Mouse (Mus musculus) erythroid progenitor cell, adult 5-6 weeks (primary cell): ENCODE results near the gene Tmem94. TPM values are rescaled to one million over a fixed set of nuclear protein-coding genes. Genes with fewer than 3 reads are reported as not detected.

ENCODE experiments used
- ATAC-seq: replicated peaks from 2 replicates; pipeline ENCODE4 v1.8.0; 2016; ENCODE audit warnings: moderate number of reproducible peaks, mild to moderate bottlenecking, moderate TSS enrichment, inconsistent platforms; ENCODE audit not compliant: poor library complexity, low FRiP score, severe bottlenecking
- total RNA-seq, 2 experiments: library from RNA; stranded (forward) in 1 of 2; stranded (reverse) in 1 of 2; fragments of 150-400 nt in 1 of 2; fragments of 186-747, 209-891 nt in 1 of 2; gene quantifications; 2 replicates each; pipeline versions ENCODE4 v1.2.3 to v1.2.4; 2015 to 2017; ENCODE audit warnings: low replicate concordance in 2 of 2

Gene Tmem94
- total RNA-seq, 2 experiments from 2014 or later = 35.3 to 36.9 TPM

DNA sequence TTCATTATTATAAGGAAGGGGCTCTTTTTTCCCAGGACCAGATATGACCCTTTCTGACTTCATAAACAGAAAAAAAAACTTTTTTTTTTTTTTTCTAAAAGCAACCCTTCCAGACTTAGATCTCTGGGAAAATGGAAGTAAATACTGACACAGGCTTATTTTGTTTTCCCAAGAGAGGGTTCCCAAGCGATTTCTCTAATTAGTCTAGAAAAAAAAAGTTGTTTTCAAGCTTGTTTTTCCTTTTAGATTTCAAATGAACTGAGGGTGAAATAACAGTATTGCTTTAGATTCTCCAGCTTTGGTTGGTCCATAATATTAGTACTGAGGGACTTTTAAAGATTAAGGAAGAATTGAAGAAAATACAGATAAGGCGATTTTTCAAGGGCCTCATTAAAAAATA is 535 bp upstream of the Tmem94 start:
- ATAC-seq = peak; percentile 5; the same call in 1 of the 2 replicates

DNA sequence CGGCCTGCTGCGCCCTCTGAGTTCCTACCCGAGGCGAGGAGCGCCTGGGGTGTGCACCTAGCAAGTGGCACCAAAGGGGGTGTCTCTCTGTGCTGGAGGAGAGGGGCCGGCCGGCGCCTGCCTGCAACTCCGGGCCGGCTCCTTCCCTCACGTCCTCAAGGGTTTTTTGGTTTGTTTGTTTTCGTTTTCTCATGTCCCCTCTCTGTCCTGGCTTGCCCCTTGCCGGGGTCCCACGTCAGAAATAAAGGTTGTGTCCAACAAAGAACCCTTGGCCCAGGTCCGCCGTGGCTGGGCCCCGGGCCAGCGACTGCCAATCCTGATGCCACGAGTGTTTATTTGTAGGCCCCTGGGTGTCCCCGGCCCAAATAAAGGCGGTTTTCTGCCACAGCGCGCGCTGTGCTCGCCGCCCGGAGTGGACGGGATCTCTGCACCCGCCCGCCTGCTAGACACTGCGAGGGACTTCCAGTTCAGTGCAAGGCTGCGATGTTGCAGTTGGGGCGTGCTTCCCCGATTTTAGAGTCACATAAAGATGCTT is 441 bp downstream of the Tmem94 start:
- ATAC-seq = peak; percentile 77

DNA sequence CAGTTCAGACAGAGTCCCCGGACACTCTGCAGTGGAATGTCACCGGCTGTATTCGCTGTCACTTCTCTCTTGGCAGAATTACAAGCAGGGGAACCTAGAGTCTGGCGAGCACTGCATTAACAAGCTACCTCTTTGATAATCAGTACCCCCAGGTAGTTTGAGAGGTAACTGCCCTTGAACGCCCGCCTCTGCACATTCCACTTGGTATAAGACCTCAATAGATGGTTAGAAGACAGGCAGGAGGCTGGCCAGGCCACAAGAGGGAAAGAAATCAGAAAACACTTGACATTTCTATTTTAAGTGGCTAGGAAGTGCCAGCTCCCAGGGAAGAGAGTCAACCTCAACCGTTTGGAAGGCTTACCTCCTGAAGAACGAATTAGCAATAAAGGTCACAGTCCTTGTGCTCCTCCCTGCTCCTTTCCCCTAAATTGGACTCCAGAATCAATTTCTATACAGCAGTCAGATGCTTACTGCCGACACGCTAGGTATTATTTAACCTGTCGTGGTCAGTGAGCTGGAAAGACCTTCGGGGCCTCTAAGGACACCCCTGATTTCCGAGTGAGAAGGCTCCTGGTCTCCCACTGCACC is 1.2 kb downstream of the Tmem94 start:
- no peak for ATAC-seq

DNA sequence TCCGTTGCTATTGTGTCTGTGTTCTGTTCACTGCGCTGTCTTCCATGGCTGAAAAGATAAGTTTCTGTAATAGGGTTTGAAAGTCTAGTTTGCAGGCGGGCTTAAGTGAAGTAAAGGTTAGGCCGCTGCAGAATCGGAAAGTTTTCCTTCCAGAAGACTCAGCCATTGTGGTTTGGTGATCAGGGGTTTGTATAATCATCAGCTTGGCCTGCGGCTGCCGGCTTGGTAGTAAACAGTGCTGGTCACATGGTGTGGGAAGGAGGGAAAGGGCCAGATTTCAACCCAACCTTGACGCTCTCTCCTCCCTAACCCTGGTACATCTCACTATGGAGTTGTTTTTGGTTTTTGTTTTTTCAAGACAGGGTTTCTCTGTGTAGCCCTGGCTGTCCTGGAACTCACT is 1.7 kb downstream of the Tmem94 start:
- ATAC-seq = no peak

- ATAC-seq = no peak
Observed at GRCm38 (mm10) chr11:115768896-115769295, 3.7 kb downstream of the Tmem94 start.

GRCm38 (mm10) chr11:115774653-115775052 is 9.4 kb downstream of the Tmem94 start:
- no peak for ATAC-seq

DNA sequence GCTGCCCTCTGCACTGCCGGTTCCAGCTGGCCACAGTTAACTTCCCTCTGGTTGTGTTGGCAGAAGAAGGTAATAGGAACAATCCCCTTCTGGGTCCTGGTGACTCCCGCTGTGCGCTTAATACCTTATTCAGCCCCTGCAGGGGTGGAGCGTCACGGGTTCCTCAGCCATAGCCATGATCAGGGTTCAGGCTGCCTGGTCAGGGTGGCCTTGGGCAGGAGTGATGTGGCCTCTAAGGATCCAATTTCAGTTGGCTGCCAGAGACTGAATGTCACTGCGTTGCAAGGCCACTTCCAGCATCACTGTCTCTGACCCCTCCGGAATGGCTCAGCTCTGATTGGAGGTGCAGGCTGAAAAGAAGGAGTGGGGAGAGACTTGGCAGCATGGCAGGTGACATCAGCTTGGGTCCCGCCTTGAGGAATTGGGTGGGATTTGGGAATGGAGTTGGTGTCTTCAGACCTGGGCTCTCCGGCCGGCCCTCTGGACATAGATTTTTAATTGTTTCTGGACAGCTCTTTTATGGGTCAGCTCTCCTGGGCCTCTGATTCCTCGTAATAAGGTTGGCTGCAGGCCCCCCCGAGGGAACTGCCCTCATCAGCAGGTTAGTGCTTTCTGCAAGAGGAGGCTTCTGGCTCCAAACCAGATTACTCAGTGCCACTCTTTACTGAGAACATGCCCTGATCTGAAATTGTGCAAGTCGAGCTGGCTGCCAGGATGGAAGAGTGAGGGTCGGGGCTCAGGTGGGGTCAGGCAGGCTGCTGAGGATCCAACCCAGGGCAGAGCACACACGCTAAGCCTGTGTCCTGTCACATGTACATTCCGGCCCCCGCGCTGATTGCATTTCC is 10.8 kb downstream of the Tmem94 start:
- no peak for ATAC-seq

GRCm38 (mm10) chr11:115776954-115777353 is 11.7 kb downstream of the Tmem94 start:
- no peak for ATAC-seq

DNA sequence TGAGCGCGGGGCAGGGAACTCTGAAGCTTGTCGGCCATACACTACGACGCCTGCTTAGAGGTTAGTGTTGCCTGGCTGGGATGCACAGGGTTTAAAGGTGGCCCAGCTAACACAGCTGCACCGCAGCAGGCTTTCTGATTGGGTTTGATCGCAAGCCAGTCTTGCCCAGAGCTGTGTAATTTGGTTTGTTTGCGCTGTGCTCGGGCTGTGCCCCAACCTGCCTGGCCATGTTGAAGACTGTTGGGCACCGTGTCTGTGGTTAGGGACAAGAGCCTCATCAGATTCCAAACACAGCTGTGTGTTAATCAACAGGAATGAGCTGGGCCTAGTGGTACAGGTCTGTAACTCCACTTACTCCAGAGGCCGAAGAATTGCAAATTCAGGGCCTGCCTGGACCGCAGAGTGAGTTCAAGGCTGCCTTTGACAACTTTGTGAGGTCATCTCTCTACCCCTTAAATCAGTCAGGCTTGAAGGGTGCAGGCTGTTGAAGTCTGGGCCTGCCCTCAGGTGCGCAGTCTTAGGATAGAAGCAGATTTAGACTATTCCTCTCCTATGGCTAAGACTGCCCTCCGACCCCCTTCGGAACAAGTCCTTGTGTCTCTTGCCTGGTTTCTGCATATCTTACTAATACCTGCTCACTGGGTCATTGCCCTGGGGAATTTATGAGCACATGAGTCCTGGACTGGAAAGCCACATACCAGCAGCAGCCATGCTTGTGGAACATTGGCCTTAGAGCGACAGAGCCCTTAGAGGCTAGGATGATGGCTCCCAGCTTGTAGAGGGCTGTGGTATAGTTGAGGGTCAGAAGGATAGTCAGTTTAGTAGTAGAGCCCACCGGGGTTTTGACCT is 12.5 kb downstream of the Tmem94 start:
- ATAC-seq = no peak

- ATAC-seq = peak; percentile 87
Observed at GRCm38 (mm10) chr11:115779038-115779571, 13.9 kb downstream of the Tmem94 start.

DNA sequence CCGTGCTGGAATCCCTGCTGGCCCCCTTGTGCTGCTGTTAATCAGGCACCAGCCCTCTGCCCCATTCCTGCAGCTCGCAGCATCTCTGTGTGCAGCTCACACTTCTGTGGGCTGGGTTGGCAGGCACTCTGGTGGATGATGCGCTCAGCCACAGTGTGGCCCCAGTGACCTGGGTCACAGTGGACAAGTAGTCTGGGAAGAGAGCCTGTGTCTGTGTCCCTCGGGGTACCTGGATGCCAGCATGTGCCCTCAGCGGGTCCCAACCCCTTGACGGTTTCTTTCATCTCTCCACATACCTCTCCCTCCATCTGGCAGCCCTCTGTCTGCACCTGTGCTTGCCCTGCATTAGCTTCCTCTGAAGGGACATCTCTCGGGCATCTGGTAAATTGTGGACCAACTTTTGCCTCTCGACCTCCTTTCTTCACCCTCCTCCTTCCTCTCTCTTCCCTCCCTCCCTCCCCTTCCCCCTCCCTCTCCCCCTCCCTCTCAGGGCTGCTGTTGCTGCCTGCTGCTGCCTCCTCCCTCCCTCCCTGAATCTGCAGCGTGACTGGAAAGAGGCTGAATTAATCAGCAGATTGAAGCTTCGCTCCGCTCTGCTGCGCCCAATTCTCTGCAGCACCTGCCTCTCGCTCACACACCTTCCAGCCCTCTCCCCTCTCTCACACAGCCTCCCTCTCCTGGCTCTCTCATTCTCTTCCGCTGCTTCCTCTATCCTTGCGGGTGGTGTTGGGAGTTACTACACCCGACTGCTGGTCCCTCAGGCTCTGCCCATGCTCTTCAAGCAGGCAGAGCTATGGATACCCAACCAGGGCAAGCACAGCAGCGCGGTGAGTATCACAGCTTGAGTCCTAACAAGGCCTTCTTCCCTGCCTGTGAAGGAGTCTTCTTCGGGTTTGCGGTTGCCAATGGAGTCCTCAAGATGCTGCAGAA is 15.2 kb downstream of the Tmem94 start:
- ATAC-seq = no peak

DNA sequence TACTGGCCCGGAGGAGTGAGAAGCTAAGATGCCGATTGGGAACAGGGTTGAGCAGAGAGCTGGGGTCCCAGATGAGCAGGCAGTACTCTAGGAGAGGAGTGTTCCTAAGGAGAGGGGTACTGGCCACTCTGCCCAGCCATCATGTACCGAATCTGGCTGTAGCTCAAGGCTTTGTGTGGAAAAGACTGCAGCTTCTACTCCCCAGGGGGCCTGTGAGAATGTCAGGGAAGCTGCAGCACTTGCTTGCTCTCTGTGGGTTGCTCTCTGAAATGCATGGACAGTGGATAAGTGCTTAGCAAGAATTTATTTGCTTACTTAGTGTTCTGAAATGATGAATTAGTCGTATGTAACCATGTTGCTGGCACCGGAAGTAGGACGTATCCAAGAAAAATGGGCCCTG is 21.2 kb downstream of the Tmem94 start:
- no peak for ATAC-seq

DNA sequence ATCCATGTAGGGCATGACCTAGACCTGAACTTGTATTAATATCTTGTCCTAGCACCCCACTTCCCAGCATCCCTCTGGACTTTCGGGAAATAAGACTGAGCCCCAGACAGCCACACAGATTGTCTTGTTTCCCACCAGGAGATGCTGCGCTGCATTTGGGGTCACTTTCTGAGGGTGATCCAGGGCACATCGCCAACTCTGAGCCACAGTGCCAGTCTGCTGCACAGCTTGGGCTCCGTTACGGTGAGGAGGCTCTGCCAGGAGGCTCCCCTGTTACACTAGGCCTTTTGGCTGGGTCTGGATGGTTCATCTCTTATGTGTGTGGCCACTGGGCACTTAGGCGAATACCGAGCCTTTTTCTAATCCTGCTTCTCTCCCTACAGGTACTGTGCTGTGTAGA is 24.6 kb downstream of the Tmem94 start:
- no peak for ATAC-seq

GRCm38 (mm10) chr11:115791919-115792318 is 26.7 kb downstream of the Tmem94 start:
- no peak for ATAC-seq

GRCm38 (mm10) chr11:115792353-115792752 is 27.1 kb downstream of the Tmem94 start:
- ATAC-seq = no peak

- ATAC-seq = no peak
Observed at GRCm38 (mm10) chr11:115796898-115797297, 31.7 kb downstream of the Tmem94 start.

GRCm38 (mm10) chr11:115797665-115798064 is 32.4 kb downstream of the Tmem94 start:
- ATAC-seq = no peak

DNA sequence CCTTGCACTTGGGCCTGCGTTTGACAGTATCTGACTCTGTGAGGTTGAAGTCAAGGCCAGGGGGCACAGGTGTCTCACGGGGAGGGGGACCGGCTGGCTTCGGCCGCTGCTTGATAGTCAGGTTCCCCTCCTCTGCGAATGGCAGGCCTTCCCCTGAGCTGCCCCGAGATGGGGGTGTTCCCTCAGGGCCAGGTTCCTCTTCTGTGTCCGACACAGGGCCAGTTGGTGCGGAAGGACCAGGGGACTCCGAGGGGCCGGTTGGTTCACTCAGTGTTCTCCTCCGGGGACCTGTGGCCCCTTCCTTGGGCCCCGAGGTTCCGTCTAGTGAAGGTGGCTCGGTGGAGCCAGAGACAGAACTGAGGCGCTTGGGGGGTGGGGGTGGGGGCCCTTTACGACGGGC is 35.7 kb downstream of the Tmem94 start:
- ATAC-seq = no peak
